Mouse (Mus musculus) adrenal gland, postnatal 10 days (tissue): ENCODE measurements around the gene Fdxr. TPM values are rescaled to one million over a fixed set of nuclear protein-coding genes. Genes with fewer than 3 reads are reported as not detected.

Source experiments
- DNase-seq: peaks from one replicate; pipeline ENCODE4 v3.0.0; 2021; ENCODE audit warnings: mixed read lengths
- total RNA-seq, 2 experiments: library from RNA; stranded (reverse); gene quantifications; 2 replicates each; pipeline ENCODE4 v1.2.3; 2021

Fdxr gene
- total RNA-seq, 2 experiments from 2014 or later = 368 to 383 TPM

DNA sequence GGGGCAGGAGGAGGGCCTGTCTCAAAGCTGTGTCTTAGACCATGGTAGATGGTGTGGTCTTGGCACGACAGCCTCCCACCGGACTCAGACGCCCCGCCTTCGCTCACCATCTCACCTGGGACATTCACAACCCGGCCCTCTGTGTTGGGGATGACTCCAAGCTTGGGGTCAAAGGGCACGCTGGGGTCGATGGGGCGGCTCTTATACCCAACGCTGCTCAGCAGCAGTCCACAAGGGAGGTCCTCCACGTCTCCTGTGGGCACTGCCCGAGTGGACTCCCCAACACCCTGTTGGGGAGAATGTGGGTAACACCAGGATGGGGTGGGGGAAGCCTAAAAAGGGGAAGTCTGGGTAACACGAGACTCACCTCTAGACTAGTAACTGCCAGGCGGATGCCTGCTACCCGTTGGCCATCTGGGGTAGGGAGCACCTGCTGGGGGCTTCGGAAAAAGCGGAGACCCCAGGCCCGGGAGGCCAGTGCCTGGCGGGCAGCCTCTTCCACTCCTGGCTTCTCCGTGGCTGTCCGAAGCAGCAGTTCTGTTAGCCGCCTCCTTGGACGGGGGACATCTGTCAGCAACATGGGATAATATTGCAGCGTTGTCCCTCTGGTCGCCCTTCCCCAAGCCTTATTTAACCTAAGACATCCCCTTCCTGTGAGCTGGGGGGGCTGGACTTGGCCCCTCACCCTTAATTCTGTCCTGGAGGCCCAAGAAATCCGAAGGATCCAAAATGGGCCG lies 7.4 kb downstream of the Fdxr start:
- no peak for DNase-seq

DNA sequence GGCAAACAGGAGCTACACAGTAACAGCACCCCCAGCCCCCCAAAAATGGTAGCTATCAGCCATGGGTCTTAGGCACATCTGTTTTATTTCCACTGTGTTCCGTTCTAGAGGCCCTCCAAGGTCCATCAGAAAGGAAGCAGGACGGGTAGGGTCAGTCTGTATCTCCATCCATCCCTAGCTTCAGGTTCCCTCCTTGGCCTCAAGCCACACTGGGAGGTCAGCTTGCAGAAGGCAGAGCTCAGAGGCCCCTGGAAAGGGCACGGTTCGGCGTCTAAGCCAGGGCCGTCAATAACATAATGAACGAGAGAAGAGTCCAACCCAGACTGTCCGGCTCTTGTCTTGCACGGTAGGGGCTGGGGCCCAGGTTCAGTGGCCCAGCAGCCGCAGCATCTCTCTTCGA lies 8.9 kb downstream of the Fdxr start:
- DNase-seq = no peak

- DNase-seq = no peak
Observed at GRCm38 (mm10) chr11:115267061-115267883, 9.6 kb downstream of the Fdxr start, which contains the start of gene Grin2c. Gene Grin2c, minus strand, starts transcription at chr11:115267243.

GRCm38 (mm10) chr11:115266400-115266778 lies 10.5 kb downstream of the Fdxr start:
- DNase-seq = no peak

GRCm38 (mm10) chr11:115265771-115266399 lies 11.0 kb downstream of the Fdxr start:
- no peak for DNase-seq

DNA sequence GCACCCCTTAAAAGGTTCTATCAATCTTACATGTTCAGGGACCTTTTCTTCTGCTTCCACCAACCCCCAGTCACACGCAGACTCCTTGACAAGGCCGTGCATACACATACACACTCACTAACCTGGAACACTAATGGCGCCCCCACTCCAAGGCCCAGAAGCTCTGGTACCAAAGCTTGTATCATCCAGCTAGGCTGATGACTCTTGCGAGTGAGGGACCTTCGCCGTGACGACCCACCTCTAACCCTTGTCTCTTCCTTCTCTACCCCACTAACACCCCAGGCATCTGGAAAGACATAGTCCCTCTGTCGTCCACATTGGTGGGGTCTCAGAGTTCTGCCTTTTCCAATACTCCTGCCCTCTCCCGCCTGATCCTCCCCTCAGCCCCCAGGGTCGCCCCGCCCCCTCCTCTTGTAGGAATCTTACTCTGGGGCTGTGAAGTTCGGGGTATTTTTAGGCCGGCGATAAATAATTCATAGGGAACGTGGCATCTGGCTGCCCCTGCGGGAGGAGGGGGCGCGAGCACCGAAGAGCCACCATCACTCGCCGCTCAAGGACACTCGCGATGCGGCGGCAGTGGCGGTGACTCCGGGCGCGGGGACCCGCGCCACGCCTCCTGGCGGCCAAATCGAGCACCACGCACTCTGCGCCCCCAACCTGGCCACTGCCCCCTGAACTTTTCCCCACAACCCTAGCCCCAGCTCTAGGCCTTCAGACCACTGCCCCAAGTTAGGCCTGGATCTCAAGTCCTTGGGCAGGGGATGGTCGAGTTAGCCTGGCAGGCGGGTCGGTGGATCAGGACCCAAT lies 11.8 kb downstream of the Fdxr start:
- DNase-seq = no peak

GRCm38 (mm10) chr11:115264136-115264861 lies 12.6 kb downstream of the Fdxr start:
- no peak for DNase-seq

DNA sequence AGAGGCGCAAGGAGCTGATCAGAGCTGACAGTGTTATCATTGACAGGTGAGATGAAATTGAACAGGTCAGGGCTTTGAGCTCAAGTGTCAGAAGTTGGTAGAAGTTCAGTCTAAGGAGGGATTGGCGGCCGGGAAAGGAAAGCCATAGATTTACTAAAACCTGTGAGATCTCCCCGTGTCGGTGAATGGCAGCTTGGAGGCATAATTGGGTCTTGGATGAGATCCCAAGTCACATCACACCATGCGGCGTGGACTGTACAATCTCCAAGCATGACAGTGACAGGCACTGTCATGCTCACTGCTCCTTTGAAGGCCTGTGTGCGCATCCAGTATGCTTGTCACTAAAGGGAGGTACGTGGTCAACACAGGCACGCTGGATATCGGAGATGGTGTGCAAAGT lies 13.9 kb downstream of the Fdxr start:
- DNase-seq = no peak

- no peak for DNase-seq
Observed at GRCm38 (mm10) chr11:115259134-115259533, 17.7 kb downstream of the Fdxr start.

GRCm38 (mm10) chr11:115257775-115258510 lies 18.9 kb downstream of the Fdxr start:
- DNase-seq = no peak

DNA sequence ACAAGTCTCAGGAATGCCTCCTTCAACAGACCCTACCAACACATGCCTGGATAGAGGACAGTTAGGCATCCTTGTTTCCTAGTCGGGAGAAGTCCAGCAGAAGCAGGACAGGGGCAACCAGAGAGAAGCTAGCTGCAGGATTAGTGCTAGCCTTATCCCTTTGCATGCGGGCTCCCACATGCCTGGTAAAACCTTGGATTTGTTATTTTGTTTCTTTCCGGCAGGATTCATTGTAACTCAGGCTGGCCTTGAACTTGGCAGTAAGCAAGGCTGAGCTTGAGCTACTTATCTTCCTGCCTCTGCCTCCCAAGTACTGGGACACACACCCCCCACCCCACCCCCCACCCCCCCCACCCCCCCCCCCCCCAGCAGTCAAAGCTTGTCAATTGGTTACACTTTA lies 25.6 kb downstream of the Fdxr start:
- DNase-seq = no peak

DNA sequence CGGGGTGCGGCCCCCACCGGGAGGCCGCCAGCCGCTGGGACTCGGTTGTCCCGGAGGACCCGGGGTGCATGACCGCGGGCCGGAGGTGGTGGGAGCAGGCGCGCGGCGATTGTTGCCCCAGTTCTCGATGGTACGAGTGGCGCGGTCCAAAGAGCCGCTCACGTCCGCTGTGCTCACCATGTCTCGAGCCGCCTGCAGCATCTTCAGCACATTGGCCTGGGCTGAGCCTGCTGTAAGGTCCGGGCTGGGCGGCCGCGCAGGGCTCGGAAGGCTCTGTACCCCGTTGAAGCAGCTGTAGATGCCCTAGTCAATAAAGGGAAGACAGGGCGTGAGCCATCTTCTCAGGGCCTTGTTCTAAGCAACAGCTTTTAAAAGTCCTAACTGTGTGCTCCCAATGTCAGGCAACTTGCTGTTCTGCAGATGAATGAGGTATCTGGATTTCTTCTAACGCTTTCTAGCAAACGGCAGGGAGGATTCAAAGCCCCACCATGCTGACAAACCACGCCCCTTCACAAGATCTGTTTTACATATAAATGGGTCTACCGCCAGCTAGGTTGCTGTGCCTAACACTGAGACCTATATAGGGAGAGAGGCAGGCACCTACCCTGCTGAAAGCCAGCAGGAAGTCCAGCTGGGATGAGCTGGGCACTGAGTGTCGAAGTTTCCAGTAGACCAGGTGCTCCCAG lies 26.3 kb downstream of the Fdxr start:
- no peak for DNase-seq

- peak; percentile 56 for DNase-seq
Observed at GRCm38 (mm10) chr11:115249721-115250404, 27.0 kb downstream of the Fdxr start.

DNA sequence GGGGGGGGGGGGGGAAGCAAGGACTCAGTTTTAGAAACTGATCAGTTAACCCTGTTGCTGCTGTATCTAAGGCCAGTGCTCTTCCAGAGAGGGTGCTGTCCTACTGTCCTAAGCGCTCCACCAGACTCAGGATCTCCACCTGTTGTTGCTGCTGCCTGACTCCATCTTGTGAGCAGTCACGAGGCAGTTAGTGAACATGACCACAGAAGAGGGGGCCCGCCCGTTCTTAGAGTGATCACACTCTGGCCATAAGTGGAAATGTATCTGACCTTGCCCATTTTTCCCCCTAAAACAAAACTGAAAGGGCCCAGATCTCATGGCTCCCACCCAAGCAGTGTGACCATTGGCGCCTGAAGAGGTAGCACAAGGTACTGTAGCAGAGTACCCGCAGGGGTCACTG lies 28.9 kb downstream of the Fdxr start:
- no peak for DNase-seq

- no peak for DNase-seq
Observed at GRCm38 (mm10) chr11:115247240-115247639, 29.6 kb downstream of the Fdxr start.

GRCm38 (mm10) chr11:115246386-115246785 lies 30.5 kb downstream of the Fdxr start:
- peak; percentile 29 for DNase-seq

DNA sequence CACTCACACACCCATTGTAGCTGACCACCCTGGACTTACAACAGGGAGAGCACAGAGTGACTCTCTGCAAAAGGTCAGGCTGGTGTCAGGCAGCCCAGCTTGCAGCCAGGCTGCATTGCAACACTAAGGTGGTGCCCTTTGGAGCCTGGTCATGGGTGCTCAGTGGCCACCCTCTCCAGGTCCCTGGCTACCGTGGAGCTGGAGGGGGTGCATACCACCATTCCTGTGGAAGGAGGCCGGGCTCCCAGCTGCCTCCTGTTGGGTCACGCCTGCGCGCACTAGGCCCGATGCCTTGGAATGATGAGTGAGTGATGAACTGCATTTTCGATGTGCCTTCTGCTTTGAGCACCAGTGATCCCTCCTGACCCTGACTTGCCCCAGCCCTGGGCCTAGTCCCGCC lies 32.0 kb downstream of the Fdxr start:
- no peak for DNase-seq

DNA sequence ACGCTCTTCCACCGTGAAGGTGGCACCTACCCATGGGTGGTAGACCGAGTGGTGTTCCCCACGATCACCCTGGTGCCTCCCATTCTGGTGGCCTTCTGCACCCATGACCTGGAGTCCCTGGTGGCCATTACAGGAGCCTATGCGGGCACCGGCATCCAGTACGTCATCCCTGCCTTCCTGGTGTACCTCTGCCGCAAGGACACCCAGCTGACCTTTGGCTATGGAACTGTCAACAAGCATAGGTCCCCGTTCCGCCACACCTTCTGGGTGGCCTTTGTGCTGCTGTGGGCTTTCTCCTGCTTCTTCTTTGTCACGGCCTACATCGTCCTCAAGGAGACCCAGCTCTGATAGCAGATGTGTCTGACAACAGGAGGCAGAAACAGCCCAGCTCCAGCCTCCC lies 33.1 kb downstream of the Fdxr start:
- DNase-seq = no peak

DNA sequence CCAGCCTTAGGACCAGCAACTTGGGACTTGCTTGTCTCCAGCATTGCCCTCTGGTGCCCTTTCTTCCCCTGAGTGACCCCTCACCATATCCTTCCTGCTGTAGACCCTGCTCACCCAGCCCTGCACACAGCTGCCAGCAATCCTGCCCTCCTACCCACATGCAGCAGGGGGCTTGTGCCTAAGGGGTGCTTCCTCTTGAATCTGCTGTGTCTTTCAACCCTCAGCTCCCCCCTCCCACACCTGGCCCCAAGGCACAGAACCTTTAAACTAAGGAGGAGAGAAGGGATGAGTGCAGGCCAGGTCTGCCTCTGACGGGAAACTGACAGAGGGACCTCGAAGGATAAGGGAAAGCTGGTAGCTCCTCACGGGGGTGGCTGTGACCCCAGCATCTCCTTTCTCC lies 34.1 kb downstream of the Fdxr start:
- no peak for DNase-seq

- peak; percentile 47 for DNase-seq
Observed at GRCm38 (mm10) chr11:115241402-115241801, 35.4 kb downstream of the Fdxr start.
